Mouse (Mus musculus) liver, embryonic 14.5 days (tissue): ENCODE data around the gene Slc35b2. TPM values are rescaled to one million over a fixed set of nuclear protein-coding genes. Genes with fewer than 3 reads are reported as not detected.

Experiments
- ATAC-seq: fragments of 200-750 bp; cut with Nextera tagmentation; 2 replicates; pipeline ENCODE4 v1.8.0; 2017; ENCODE audit warnings: moderate number of reproducible peaks, mild to moderate bottlenecking, moderate library complexity; ENCODE audit not compliant: insufficient read depth
- DNase-seq, 3 experiments: peaks; one replicate each; pipeline ENCODE4 v3.0.0-alpha.2; 2012 to 2013; ENCODE audit warnings: low read depth in 3 of 3, low spot score in 3 of 3
- H3K27ac ChIP-seq: fragments of 300-500 bp; sonication (generic); 2 replicates; pipeline ENCODE4 v1.5.1; 2014; ENCODE audit warnings: moderate library complexity, mild to moderate bottlenecking, control low read depth, inconsistent platforms
- H3K27me3 ChIP-seq: fragments of 300-500 bp; sonication (generic); 2 replicates; pipeline ENCODE4 v1.6.1; 2014; ENCODE audit warnings: mild to moderate bottlenecking, low read length, moderate library complexity; ENCODE audit not compliant: control insufficient read depth, insufficient read depth
- H3K36me3 ChIP-seq: fragments of 300-500 bp; sonication (generic); replicated peaks from 2 replicates; pipeline ENCODE4 v1.6.1; 2014; ENCODE audit warnings: low read depth; ENCODE audit not compliant: control insufficient read depth, insufficient read depth
- H3K4me1 ChIP-seq, 2 experiments: fragments of 200-500 bp in 1 of 2; fragments of 300-500 bp in 1 of 2; sonication (generic) in 1 of 2; replicated peaks; 2 replicates each; pipeline ENCODE4 v1.6.1; 2012 to 2014; ENCODE audit warnings: antibody characterized with exemption in 1 of 2, inconsistent platforms in 1 of 2, low read length in 1 of 2; ENCODE audit not compliant: control insufficient read depth in 2 of 2, insufficient read depth in 2 of 2
- H3K4me2 ChIP-seq: fragments of 300-500 bp; sonication (generic); 2 replicates; pipeline ENCODE4 v1.6.1; 2014; ENCODE audit warnings: low read depth, mild to moderate bottlenecking, control low read depth, moderate library complexity
- H3K4me3 ChIP-seq, 2 experiments: fragments of 200-500 bp in 1 of 2; fragments of 300-500 bp in 1 of 2; sonication (generic) in 1 of 2; 2 replicates each; pipeline ENCODE4 v1.5.1; 2012 to 2014; ENCODE audit warnings: low read depth in 2 of 2, low read length in 2 of 2, mild to moderate bottlenecking in 2 of 2, control low read depth in 1 of 2, inconsistent platforms in 1 of 2, moderate library complexity in 1 of 2; ENCODE audit not compliant: insufficient read depth in 1 of 2
- H3K9ac ChIP-seq: fragments of 300-500 bp; sonication (generic); replicated peaks from 2 replicates; pipeline ENCODE4 v1.6.1; 2014; ENCODE audit warnings: mild to moderate bottlenecking, control low read depth, moderate library complexity
- H3K9me3 ChIP-seq: fragments of 300-500 bp; sonication (generic); 2 replicates; pipeline ENCODE4 v1.6.1; 2016; ENCODE audit warnings: low read length, mixed read lengths; ENCODE audit not compliant: control insufficient read depth
- CTCF ChIP-seq: IDR thresholded peaks from 2 replicates; pipeline ENCODE4 v1.5.1; 2016; ENCODE audit warnings: antibody characterized with exemption, low read depth, control low read depth
- EP300 ChIP-seq: IDR thresholded peaks from 2 replicates; pipeline ENCODE4 v1.6.1; 2016; ENCODE audit warnings: antibody characterized with exemption, low read depth
- WGBS: fragments of 180-500 bp; shearing (Covaris S2); extraction: QIAGEN DNeasy Blood & Tissue Kit; methylation state at CpG from one replicate; pipeline ENCODE4 v1.1.7; 2014; ENCODE audit not compliant: insufficient replicate concordance; 5-methylcytosine and 5-hydroxymethylcytosine counted together
- polyA plus RNA-seq, 2 experiments: library from polyadenylated mRNA; depleted of rRNA in 1 of 2; stranded (reverse) in 1 of 2; unstranded in 1 of 2; fragments of >200 nt; fragmentation: Nextera tagmentation in 1 of 2; extraction: Ambion mirVana in 1 of 2; gene quantifications; 2 replicates each; pipeline versions ENCODE4 v1.2.1 to v1.2.3; 2012 to 2014

Slc35b2 gene
- polyA plus RNA-seq, 2 experiments: 27.6 to 44.8 TPM

DNA sequence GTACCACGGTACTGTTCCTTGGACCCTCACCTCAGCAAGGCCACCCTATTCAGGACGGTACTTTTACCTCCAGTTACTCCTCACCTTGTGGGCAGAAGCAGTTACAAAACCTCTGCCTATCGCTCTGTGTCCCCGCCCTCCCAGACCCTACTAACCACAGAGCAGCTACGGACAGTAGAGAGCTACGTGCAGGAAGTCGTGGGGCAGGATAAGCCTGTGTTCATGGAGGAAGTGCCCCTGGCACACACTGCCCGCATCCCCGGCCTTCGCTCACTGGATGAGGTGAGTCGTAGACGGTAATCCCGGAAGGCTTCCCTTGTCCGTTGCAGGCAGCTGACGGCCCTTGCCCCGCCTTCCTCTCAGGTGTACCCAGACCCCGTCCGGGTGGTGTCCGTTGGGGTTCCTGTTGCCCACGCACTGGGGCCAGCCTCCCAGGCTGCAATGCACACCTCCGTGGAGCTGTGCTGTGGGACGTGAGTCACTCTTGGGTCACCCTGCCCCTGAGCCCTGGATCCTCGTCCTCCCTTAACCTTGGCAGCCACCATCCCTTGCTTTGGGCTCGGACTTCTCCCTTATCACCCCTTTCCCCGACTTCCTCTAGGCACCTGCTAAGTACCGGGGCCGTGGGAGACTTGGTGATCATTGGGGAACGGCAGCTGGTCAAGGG, 46.0 kb upstream of the Slc35b2 start:
- Histone ChIP-seq H3K4me2 (no peak overlapping the region), H3K9me3 (no peaks in the 10 kb centered on the region), H3K36me3 (no peaks in the 10 kb centered on the region), H3K4me3 (no peak overlapping the region), H3K27ac (no peak overlapping the region), H3K4me1 (peaks cover 0 to 4% of the 10 kb centered on the region in 2 experiments; a peak in 1 of 4 replicates), H3K9ac (no peak overlapping the region), H3K27me3 (no peaks in the 10 kb centered on the region)
- DNase-seq (no peak), ATAC-seq (no peak)
- 40% methylated on average over 28 of the region's 28 CpGs for WGBS
- TF ChIP-seq CTCF (no peak), EP300 (no peak)

DNA sequence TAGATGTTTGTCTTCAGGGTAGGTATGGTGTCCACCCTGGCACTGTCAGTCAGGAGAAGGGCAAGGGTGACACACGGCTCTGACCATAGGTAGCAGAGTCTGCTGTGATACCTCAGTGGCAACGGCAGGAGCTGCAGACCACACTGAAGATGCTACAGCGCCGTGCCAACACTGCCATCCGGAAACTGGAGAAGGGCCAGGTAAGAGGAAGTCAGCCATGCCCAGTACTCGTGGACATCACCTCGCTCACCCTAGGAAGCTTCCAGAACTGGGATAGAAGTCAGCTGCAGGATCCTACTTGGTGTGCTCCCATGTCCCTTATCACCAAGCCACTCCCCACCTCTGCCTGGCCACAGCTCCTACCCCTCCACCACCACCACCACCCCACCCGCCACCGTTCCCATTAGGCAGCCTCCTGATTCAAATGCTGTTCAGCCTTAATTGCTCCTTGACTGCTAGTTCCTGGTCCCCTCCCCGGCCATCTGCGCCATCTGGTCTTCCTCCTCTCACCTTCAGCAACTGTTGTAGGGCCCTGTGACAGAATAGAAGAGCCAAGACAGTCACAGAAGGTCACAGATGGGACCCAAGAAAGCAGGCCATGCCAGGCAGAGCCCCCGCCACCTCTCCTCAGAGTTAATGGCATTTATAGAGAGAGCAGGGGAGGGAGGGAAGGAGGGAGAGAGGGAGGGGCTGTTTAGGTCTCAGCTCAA, 44.8 kb upstream of the Slc35b2 start:
- Histone ChIP-seq H3K4me3 (no peak overlapping the region), H3K36me3 (no peaks in the 10 kb centered on the region)

DNA sequence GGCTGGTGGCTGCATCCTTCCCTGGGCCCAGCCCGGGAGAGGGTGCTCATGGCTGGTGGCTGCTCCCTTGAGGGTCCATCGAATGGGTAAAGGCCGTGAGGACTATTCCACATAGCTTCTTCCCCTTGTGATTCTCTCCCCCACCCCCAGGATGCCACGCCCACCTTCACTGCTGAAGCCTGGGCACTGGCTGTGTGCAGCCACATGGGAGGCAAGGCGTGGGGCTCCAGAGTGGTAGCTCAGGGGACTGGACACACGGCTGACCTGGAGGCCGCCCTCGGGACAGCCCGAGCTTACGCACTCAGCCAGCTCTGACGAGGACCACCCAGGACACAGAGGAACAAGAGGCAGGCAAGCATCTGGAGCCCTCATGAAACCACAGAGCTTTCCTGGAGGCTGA, 43.5 kb upstream of the Slc35b2 start:
- Histone ChIP-seq H3K4me2 (no peak overlapping the region), H3K36me3 (no peaks in the 10 kb centered on the region), H3K4me1 (peaks cover 0 to 4% of the 10 kb centered on the region in 2 experiments; a peak in 1 of 4 replicates), H3K4me3 (no peak overlapping the region), H3K9me3 (no peaks in the 10 kb centered on the region), H3K27ac (no peak overlapping the region), H3K27me3 (no peaks in the 10 kb centered on the region), H3K9ac (no peak overlapping the region)
- no peak for TF ChIP-seq CTCF
- TF ChIP-seq EP300: no peak
- ATAC-seq (no peak), DNase-seq (no peak)
- 70% methylated on average over 11 of the region's 11 CpGs for WGBS

More for the DNA sequence above, 44.8 kb upstream of the Slc35b2 start:
- Histone ChIP-seq H3K4me1 (peaks cover 0 to 4% of the 10 kb centered on the region in 2 experiments; a peak in 1 of 4 replicates), H3K9me3 (no peaks in the 10 kb centered on the region), H3K9ac (no peak overlapping the region), H3K27me3 (no peaks in the 10 kb centered on the region), H3K27ac (no peak overlapping the region), H3K4me2 (no peak overlapping the region)
- DNase-seq (no peak), ATAC-seq (no peak)
- TF ChIP-seq CTCF (no peak), EP300 (no peak)
- 67% methylated on average over 12 of the region's 12 CpGs for WGBS

DNA sequence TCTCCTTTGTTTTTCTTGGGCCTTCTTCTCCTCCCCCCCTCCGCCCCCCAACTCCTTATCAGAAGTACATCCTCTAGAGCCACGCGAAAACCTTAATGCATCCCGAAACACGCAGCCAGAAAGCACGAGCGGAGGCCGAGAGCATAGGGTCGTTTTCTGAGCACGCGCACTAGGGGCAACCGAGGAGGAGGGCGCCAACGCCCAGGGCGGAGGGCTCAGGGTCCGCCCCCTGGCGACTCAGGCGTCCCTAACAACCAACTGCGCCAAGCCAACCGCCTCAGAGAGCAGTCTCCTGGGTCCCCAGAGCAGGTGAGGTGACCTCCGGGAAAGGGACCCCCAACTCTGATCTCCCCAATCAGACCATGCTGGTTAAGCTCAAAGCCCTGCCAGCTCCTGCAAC, 40.4 kb upstream of the Slc35b2 start, which contains the start of gene Tcte1:
Gene Tcte1 (plus strand): TSS at position 172 of the 400 bp plus-strand sequence.
- under 1% methylated on average over 21 of the region's 21 CpGs for WGBS
- Histone ChIP-seq H3K9ac (no peak within 1 kb of the TSS), H3K4me1 (peaks cover 0 to 4% of the 10 kb centered on the region in 2 experiments; a peak in 1 of 4 replicates), H3K4me3 (no peak within 1 kb of the TSS), H3K4me2 (peak within 1 kb of the TSS; percentile 31), H3K27me3 (no peaks in the 10 kb centered on the region), H3K9me3 (no peaks in the 10 kb centered on the region), H3K27ac (no peak within 1 kb of the TSS), H3K36me3 (no peaks in the 10 kb centered on the region)
- ATAC-seq (no peak), DNase-seq (no peak)
- no peak for TF ChIP-seq CTCF
- no peak for TF ChIP-seq EP300

DNA sequence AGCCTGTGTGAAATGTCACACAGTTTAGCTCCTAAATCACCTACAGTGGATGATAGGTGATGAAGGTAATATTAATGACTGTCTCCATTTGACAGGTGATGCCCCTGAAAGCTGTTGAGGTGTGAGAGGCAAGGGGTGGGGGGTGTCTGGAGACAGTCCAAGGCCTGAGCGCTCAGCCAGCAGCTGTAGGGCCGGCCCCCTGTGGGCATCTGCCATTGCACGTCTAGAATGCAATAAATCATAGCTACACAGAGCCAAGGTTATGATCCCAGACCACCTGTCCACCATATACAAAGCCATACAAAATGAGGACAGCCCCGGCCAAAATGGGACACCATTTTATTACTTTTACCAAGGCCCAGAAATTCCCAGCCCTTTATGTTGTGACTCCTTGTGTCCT, 38.7 kb upstream of the Slc35b2 start:
- TF ChIP-seq CTCF (no peak), EP300 (no peak)
- Histone ChIP-seq H3K4me3 (no peak overlapping the region), H3K27me3 (peaks cover 3% of the 10 kb centered on the region), H3K27ac (no peak overlapping the region), H3K9ac (no peak overlapping the region), H3K4me1 (peaks cover 0 to 4% of the 10 kb centered on the region in 2 experiments; a peak in 1 of 4 replicates), H3K36me3 (no peaks in the 10 kb centered on the region), H3K4me2 (no peak overlapping the region), H3K9me3 (no peaks in the 10 kb centered on the region)
- ATAC-seq: no peak
- WGBS: 47% methylated on average over 4 of the region's 4 CpGs
- no peak for DNase-seq
